Mouse (Mus musculus) G1E (cell line): ENCODE measurements around the gene Asb6.

Source experiments
- CTCF ChIP-seq: IDR thresholded peaks from 2 replicates; pipeline ENCODE4 v1.5.1; 2012; ENCODE audit warnings: low read depth, low read length, inconsistent platforms, mixed read lengths
- GATA1 ChIP-seq: IDR thresholded peaks from 2 replicates; pipeline ENCODE4 v1.6.1; 2012; ENCODE audit warnings: borderline replicate concordance, low read length, inconsistent platforms, mixed read lengths
- GATA2 ChIP-seq: IDR thresholded peaks from 2 replicates; pipeline ENCODE4 v1.6.1; 2012; ENCODE audit warnings: low read depth, low read length, inconsistent platforms, borderline replicate concordance
- POLR2AphosphoS5 ChIP-seq: IDR thresholded peaks from 2 replicates; pipeline ENCODE4 v1.6.1; 2012; ENCODE audit warnings: low read depth, low read length, inconsistent platforms; ENCODE audit not compliant: insufficient replicate concordance

DNA sequence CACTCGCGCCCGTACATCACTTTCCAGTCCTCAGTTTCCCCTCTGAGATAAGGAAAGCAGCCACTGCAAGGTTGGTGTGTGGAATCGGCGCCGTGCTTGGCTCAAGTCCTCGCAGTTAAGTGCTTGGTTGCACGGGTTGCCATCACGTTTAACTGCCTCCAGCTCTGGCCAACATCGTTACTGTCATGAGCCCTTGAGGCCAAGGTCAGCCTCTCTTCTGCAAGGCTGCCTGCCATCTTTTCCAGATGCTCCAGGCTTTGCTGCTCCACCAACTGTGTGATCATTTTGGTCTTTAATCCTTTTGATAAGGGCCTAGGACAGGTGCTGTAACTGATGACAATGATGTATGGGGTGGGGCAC lies 21.9 kb downstream of the Asb6 start:
- TF ChIP-seq CTCF: no peak
- no peak for TF ChIP-seq GATA1
- no peak for TF ChIP-seq POLR2AphosphoS5
- TF ChIP-seq GATA2: no peak
